Mouse (Mus musculus) left cerebral cortex, postnatal 4 days (tissue): ENCODE results near the gene Ypel3. TPM values are rescaled to one million over a fixed set of nuclear protein-coding genes. Genes with fewer than 3 reads are reported as not detected.
"Not testable (repeated sequence)": the region's sequence is repeated elsewhere in the genome, so short reads cannot be mapped to it uniquely, and the experiment has no call there.

Experiments used
- DNase-seq: peaks from one replicate; pipeline ENCODE4 v3.0.0-alpha.2; 2022
- intact Hi-C: fragments of 180-260 bp; cut with DNase I; formaldehyde crosslinking; loops from one replicate; pipeline ENCODE4 v1.15.1; 2025
- total RNA-seq, 2 experiments: library from RNA; stranded (reverse); gene quantifications; 2 replicates each; pipeline ENCODE4 v1.2.3; 2021

The Ypel3 gene
- total RNA-seq, 2 experiments from 2014 or later = 110 to 113 TPM

DNA sequence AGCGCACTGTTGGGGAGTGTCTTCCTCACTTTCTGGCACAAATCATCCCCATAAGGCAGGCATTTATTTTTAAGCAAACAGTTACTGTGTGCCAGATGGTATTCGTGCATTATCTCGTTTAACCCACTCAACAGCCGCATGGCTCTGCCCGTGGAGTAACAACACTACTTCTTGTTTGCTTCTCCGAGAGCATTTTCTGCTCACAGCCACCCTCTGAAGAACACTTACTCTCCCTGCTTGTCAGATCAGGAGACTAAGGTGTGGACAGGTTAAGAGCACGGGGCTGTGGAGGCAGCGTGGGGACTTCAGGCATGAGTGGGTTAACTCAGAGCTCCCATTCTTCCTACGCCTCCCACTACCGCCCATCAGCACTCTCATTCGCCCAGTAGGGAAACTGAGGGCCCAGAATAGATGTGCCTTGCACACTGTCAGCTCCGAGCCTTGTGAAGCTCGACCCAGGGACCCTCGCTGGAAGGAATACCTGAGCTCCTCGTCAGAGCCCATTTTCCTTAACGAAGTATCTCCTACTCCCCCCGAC, 14.2 kb upstream of the Ypel3 start:
- intact Hi-C loops = no loop called here
- no peak for DNase-seq

- DNase-seq = no peak
- intact Hi-C loops = no loop called here
These were observed 11.2 kb upstream of the Ypel3 start for GRCm38 (mm10) chr7:126765540-126765939.

DNA sequence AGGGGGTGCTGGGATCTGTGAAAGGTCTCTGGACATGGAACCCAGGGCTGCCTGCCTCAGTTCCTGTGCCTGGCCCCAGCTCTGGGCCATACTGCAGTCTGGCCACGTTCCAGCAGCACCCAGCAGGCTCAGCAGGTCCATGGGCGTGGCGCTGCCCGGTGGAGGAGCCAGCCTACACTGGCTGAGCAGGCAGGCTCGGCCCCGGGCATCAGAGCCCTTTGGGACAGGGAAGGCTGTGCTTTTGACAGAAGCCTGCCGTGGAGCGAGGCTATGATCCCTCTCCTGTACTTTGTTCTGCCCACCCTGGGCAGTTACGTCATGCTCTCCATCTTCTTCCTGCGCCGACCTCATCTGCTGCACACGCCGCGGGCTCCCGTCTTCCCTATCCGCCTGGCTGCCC, 10.6 kb upstream of the Ypel3 start, which contains the start of gene Gdpd3:
Gene Gdpd3 (plus strand): TSS at position 134 of the 400 bp plus-strand sequence.
- intact Hi-C loops = no loop called here
- no peak for DNase-seq

DNA sequence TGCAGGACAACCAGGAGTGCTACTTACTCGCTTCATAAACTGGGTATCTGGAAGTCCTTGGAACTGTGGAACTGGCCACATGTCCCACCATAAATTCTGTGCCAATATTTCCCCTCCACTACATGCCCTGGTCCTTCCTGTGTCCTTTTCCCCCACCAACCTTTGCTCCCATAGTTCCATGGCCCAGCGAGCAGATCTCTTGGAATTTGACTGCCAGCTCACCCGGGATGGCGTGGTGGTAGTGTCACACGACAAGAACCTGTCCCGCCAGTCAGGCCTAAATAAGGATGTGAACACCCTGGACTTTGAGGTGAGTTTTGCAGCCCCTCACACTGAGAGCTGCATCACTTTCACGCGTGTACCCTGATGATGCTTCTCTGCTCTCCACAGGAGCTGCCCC, 9.8 kb upstream of the Ypel3 start:
- no peak for DNase-seq
- intact Hi-C loops = no loop called here

GRCm38 (mm10) chr7:126770784-126771183, 6.0 kb upstream of the Ypel3 start:
- DNase-seq = no peak
- intact Hi-C loops = no loop called here

- intact Hi-C loops = no loop called here
- DNase-seq = no peak
These were observed 3.4 kb upstream of the Ypel3 start for GRCm38 (mm10) chr7:126773351-126773750.

- intact Hi-C loops = no loop called here
- DNase-seq = no peak
These were observed 2.3 kb upstream of the Ypel3 start for GRCm38 (mm10) chr7:126774463-126774862.

GRCm38 (mm10) chr7:126775185-126775977, 1.4 kb upstream of the Ypel3 start:
- intact Hi-C loops = no loop called here
- DNase-seq = no peak

GRCm38 (mm10) chr7:126775978-126776234, 849 bp upstream of the Ypel3 start:
- intact Hi-C loops = no loop called here
- DNase-seq = no peak

GRCm38 (mm10) chr7:126777476-126777875, 721 bp downstream of the Ypel3 start:
- DNase-seq = peak; percentile 31
- intact Hi-C loops = no loop called here

DNA sequence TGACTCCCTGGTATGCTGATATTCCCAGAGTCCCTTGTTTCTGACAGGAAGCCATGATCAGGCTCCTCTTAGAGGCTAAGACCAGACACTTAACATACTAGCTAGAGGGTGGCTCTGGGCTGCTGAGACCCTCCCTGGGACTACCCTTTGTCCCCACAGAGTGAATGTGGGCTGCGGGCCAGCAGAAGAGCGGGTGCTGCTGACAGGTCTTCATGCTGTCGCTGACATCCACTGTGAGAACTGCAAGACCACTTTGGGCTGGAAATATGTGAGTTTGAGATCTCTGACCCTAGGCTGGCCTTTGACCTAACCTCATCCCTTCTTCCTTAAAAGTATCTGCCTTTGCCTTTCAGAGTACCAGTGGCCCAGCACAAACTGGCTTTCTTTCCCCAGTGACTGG, 1.4 kb downstream of the Ypel3 start:
- intact Hi-C loops = no loop called here

GRCm38 (mm10) chr7:126779101-126779500, 2.3 kb downstream of the Ypel3 start:
- intact Hi-C loops, DNase-seq: not testable (repeated sequence)

More for the DNA sequence above, 1.4 kb downstream of the Ypel3 start:
- no peak for DNase-seq

DNA sequence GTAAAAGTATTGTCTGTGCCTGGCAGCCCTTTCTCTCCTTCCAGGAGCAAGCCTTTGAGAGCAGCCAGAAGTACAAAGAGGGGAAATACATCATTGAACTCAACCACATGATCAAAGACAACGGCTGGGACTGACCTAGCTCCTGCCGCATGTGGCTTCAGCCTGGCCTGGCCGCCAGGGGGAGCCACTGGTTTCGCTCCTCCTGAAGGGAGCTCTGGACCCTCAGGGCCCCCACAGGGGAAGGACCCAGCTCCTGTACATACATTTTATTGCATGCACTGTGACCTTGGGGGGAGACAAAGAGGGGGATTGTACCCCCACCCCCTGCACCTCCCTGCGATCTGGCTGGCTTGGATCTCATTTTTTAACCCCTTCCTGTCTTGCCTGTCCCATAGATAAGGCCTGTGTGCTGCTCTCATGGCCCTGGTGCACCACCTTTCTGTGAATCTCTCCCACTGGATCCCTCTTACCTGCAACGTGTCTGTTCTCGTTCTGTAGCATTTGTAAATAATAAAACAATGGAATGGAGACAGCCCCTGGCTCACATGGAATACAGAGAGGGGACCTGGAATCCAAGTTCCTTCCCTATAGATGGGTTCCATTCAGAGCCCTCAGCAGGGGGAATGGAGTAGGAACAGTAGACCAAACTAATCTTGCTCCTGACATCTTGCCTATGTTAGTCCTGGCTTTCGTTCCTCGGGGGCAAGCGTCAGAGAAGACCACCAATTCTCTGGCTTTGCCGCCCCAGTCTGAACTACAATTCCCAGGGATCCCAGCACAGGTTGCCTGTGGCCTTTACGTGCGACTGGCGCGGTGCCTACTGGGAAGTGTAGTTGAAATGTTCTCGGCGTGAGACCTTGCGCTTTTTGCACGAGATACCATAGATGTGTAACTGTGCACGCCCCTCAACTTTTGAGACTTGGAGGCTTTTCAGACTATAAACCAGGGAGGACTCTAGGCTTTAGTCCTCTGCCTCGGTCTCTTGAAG, 3.5 kb downstream of the Ypel3 start:
- DNase-seq = peak; percentile 93
- intact Hi-C loops = no loop called here

- peak; percentile 58 for DNase-seq
- intact Hi-C loops = no loop called here
These were observed 4.3 kb downstream of the Ypel3 start, which contains the start of gene Tbx6 for GRCm38 (mm10) chr7:126780971-126781635. Gene Tbx6, plus strand, starts transcription at chr7:126781483.

- DNase-seq = no peak
- intact Hi-C loops = no loop called here
These were observed 5.1 kb downstream of the Ypel3 start for GRCm38 (mm10) chr7:126781661-126782370.

DNA sequence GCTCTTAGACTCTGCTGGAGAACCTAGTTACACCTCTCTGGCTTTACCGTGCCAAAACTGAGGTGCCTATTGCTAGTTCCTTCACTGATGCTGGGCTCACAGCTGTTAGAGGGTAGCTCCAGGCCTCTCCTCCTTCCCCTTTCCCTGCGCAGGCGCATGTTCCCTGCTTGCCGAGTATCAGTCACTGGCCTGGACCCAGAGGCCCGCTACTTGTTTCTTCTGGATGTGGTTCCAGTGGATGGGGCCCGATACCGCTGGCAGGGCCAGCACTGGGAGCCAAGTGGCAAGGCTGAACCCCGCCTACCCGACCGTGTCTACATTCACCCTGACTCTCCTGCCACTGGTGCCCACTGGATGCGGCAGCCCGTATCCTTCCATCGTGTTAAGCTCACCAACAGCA, 5.9 kb downstream of the Ypel3 start:
- no peak for DNase-seq
- intact Hi-C loops = no loop called here

DNA sequence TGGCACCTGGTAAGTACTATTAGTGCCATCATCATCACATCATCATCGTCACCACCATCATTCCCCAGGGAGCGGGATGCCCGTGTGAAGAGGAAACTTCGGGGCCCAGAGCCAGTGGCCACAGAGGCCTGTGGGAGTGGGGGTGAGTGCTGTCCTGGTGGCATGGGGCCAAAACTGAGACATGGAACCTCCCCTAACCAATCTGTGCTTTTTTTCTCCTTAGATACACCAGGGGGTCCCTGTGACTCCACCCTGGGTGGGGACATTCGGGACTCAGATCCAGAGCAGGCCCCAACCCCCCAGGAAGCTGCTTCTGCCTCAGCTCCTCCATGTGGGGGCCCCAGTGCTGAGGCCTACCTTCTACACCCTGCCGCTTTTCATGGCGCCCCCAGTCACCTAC, 7.7 kb downstream of the Ypel3 start:
- intact Hi-C loops = no loop called here

DNA sequence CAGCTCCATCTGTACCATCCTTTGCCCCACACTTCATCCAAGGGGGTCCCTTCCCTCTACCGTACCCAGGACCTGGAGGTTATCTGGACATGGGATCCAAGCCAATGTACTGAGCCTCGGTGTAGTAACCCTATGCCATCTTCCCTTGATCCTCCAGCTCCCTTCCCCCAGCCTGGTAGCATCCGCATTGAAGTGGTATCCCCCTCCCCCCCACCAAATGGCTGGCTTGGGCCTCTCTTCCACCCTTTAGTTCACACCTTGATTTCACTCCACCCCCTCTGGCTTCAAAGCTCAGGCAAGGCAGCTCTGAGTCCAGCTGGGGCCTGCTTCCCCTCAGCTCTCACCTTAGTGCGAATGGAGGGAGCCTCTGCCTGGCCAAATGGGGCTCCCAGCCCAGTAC, 8.3 kb downstream of the Ypel3 start:
- DNase-seq = no peak
- intact Hi-C loops = no loop called here

More for the DNA sequence above, 7.7 kb downstream of the Ypel3 start:
- no peak for DNase-seq

DNA sequence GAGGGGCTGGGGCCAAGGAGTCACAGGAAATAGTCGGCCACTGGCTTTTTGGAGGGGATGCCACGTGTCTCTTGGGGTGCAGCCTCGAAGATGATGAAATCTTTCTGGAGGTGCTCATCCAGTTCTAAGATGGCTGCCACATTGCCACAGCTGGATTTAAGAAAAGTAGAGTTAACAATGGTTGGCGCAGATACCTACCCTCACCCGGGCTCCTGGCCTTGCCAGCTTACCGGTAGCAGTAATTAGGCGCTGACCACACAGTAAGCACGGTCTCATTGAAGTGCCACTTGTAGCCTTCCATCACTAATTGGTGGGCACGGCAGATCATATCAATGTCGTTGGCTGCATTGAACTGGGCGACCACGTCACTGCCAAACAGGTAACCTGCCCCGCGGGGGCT, 9.4 kb downstream of the Ypel3 start:
- intact Hi-C loops = no loop called here

DNA sequence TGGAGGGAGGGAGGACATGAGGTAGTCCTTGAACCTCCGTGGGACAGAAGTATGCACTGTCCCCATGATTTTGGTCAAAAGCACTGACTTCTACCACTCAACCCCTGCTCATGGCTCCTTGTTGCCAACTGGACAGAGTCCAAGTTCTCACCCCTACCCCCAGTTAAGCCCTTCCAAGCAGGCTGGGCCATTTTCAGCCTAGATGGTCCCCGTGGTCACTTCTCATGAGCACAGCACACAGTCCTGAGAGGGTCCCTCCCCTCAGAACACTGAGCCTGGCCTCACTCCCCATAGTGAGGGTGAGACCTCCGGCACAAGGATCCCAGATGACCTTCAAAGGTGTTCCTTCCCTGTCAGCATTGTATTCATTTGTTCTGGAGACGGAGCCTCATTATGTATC, 12.4 kb downstream of the Ypel3 start:
- intact Hi-C loops = no loop called here
- no peak for DNase-seq

More for the DNA sequence above, 9.4 kb downstream of the Ypel3 start:
- no peak for DNase-seq
